Mouse (Mus musculus) layer of hippocampus, postnatal 36 days (tissue): ENCODE data around the gene Patj. TPM values are rescaled to one million over a fixed set of nuclear protein-coding genes. Genes with fewer than 3 reads are reported as not detected.
"Not testable (repeated sequence)": the region's sequence is repeated elsewhere in the genome, so short reads cannot be mapped to it uniquely, and the experiment has no call there.

Experiments
- DNase-seq, 2 experiments: peaks; one replicate each; pipeline ENCODE4 v3.0.0; 2022
- total RNA-seq, 2 experiments: library from RNA; stranded (reverse); gene quantifications; 2 replicates each; pipeline ENCODE4 v1.2.3; 2021

The Patj gene
- total RNA-seq, 2 experiments from 2014 or later = 6.4 to 9.5 TPM

- DNase-seq = no peak
Measured at GRCm38 (mm10) chr4:98666451-98666850, 270.9 kb downstream of the Patj start.

- DNase-seq = no peak
Measured at GRCm38 (mm10) chr4:98667009-98667408, 271.4 kb downstream of the Patj start.

GRCm38 (mm10) chr4:98677506-98677905, 281.9 kb downstream of the Patj start:
- DNase-seq = no peak

GRCm38 (mm10) chr4:98686678-98687267, 291.2 kb downstream of the Patj start:
- DNase-seq = peak in 1 of 2 experiments; percentile 6

GRCm38 (mm10) chr4:98688116-98688515, 292.5 kb downstream of the Patj start:
- no peak for DNase-seq

- no peak for DNase-seq
Measured at GRCm38 (mm10) chr4:98688520-98688919, 292.9 kb downstream of the Patj start.

- no peak for DNase-seq
Measured at GRCm38 (mm10) chr4:98689988-98690387, 294.4 kb downstream of the Patj start.

GRCm38 (mm10) chr4:98693465-98694185, 298.0 kb downstream of the Patj start:
- no peak for DNase-seq

GRCm38 (mm10) chr4:98697932-98698331, 302.3 kb downstream of the Patj start:
- no peak for DNase-seq

- no peak for DNase-seq
Measured at GRCm38 (mm10) chr4:98698921-98699320, 303.3 kb downstream of the Patj start.

GRCm38 (mm10) chr4:98700156-98700555, 304.6 kb downstream of the Patj start:
- no peak for DNase-seq

GRCm38 (mm10) chr4:98702201-98702894, 306.8 kb downstream of the Patj start:
- peak; percentile 57 to 69 for DNase-seq

GRCm38 (mm10) chr4:98710891-98711290, 315.3 kb downstream of the Patj start:
- DNase-seq = no peak

GRCm38 (mm10) chr4:98717735-98718546, 322.4 kb downstream of the Patj start:
- no peak for DNase-seq

- no peak for DNase-seq
Measured at GRCm38 (mm10) chr4:98718547-98718917, 322.9 kb downstream of the Patj start.

GRCm38 (mm10) chr4:98722454-98722853, 326.9 kb downstream of the Patj start:
- DNase-seq = peak; percentile 36 to 44

GRCm38 (mm10) chr4:98724682-98725081, 329.1 kb downstream of the Patj start:
- DNase-seq = not testable (repeated sequence)

GRCm38 (mm10) chr4:98725439-98725838, 329.9 kb downstream of the Patj start:
- DNase-seq = no peak

- DNase-seq = no peak
Measured at GRCm38 (mm10) chr4:98726590-98727237, 331.1 kb downstream of the Patj start, which contains the start of gene L1td1. TSS of gene L1td1 (plus strand) at chr4:98726734.

GRCm38 (mm10) chr4:98727295-98727958, 331.8 kb downstream of the Patj start:
- DNase-seq = no peak

- no peak for DNase-seq
Measured at GRCm38 (mm10) chr4:98727959-98728347, 332.4 kb downstream of the Patj start.

- no peak for DNase-seq
Measured at GRCm38 (mm10) chr4:98728716-98729115, 333.1 kb downstream of the Patj start.
